Mouse (Mus musculus) thymus, adult 2 months (tissue): ENCODE data around the gene Wdfy1.

Source experiments
- CTCF ChIP-seq: fragments of 200-500 bp; IDR thresholded peaks from 2 replicates; pipeline ENCODE4 v1.5.1; 2012; ENCODE audit warnings: mild to moderate bottlenecking, control low read depth, low read length, moderate library complexity, borderline replicate concordance; ENCODE audit not compliant: control insufficient read depth, poor library complexity, insufficient read depth; ENCODE audit errors: extremely low read depth
- POLR2A ChIP-seq: fragments of 200-500 bp; IDR thresholded peaks from 2 replicates; pipeline ENCODE4 v1.6.1; 2012; ENCODE audit warnings: mild to moderate bottlenecking, low read length, control low read depth, moderate library complexity; ENCODE audit not compliant: control insufficient read depth, poor library complexity, insufficient read depth; ENCODE audit errors: extremely low read depth

DNA sequence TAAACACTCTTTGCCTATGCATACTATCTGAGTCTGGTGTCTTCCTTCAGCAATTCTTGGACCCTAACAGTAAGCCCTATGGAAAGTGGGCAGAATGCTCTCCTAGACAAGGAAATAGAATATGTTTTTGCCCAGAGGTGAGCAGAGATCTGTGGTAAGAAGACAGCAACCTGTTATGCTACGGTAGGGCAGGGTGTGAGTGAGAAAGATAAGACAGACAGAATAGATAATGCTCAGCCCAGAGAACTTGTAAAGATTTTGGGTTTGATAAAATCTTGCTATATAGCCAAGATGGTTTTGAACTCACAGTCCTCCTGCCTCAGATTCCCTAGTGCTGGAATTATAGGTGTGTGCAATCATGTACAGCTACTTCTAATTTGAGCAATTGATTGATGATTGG lies 11.5 kb downstream of the Wdfy1 start:
- TF ChIP-seq CTCF = no peak
- no peak for TF ChIP-seq POLR2A
